Mouse (Mus musculus) heart, adult 2 months (tissue): ENCODE measurements around the gene Sugp2. TPM values are rescaled to one million over a fixed set of nuclear protein-coding genes. Genes with fewer than 3 reads are reported as not detected.

Source experiments
- DNase-seq, 2 experiments: peaks; one replicate each; pipeline ENCODE4 v3.0.0; 2021
- H3K27ac ChIP-seq: fragments of 200-600 bp; 2 replicates; pipeline ENCODE4 v1.8.1; 2022
- H3K27me3 ChIP-seq: fragments of 200-500 bp; 2 replicates; pipeline ENCODE4 v1.6.1; 2012; ENCODE audit warnings: mild to moderate bottlenecking, low read length, inconsistent platforms, mixed read lengths; ENCODE audit not compliant: control insufficient read depth, insufficient read depth
- H3K36me3 ChIP-seq: fragments of 200-500 bp; 2 replicates; pipeline ENCODE4 v1.6.1; 2012; ENCODE audit warnings: low read length, inconsistent platforms; ENCODE audit not compliant: control insufficient read depth, insufficient read depth
- H3K4me1 ChIP-seq: fragments of 200-500 bp; 2 replicates; pipeline ENCODE4 v1.6.1; 2011; ENCODE audit warnings: low read length; ENCODE audit not compliant: control insufficient read depth, insufficient read depth
- H3K4me3 ChIP-seq: fragments of 200-600 bp; 2 replicates; pipeline ENCODE4 v1.8.1; 2022
- H3K79me2 ChIP-seq: fragments of 200-500 bp; replicated peaks from 2 replicates; pipeline ENCODE4 v1.6.1; 2012; ENCODE audit warnings: mild to moderate bottlenecking, inconsistent platforms, low read length, moderate library complexity, mixed read lengths; ENCODE audit not compliant: control insufficient read depth, insufficient read depth
- H3K9ac ChIP-seq: fragments of 200-500 bp; 2 replicates; pipeline ENCODE4 v1.6.1; 2012; ENCODE audit warnings: low read depth, mild to moderate bottlenecking, control low read depth, inconsistent platforms, low read length, mixed read lengths
- CTCF ChIP-seq: fragments of 200-600 bp; IDR thresholded peaks from 2 replicates; pipeline ENCODE4 v1.8.1; 2022; ENCODE audit warnings: antibody characterized with exemption, mild to moderate bottlenecking, moderate library complexity
- EP300 ChIP-seq: fragments of 200-500 bp; IDR thresholded peaks from 2 replicates; pipeline ENCODE4 v1.6.1; 2011; ENCODE audit warnings: low read depth, low read length, control low read depth; ENCODE audit not compliant: insufficient read depth
- POLR2A ChIP-seq: fragments of 200-500 bp; IDR thresholded peaks from 2 replicates; pipeline ENCODE4 v1.6.1; 2011; ENCODE audit warnings: mild to moderate bottlenecking, low read depth, low read length, control low read depth; ENCODE audit not compliant: insufficient read depth
- WGBS: fragments of 180-500 bp; shearing (Covaris S2); methylation state at CpG from one replicate; pipeline ENCODE4 v1.1.7; 2018; 5-methylcytosine and 5-hydroxymethylcytosine counted together
- intact Hi-C: fragments of 180-260 bp; cut with DNase I; formaldehyde crosslinking; loops from one replicate; pipeline ENCODE4 v1.15.1; 2025
- long read RNA-seq: library from polyadenylated mRNA; stranded (forward); transcript quantifications from one replicate; pipeline ENCODE4 v2.0.0, GENCODE M21; 2021
- polyA plus RNA-seq: library from polyadenylated mRNA; depleted of rRNA; stranded (reverse); fragments of >200 nt; gene quantifications from 2 replicates; pipeline ENCODE4 v1.2.3, GENCODE M21; 2012; rRNA removed
- total RNA-seq, 2 experiments: library from RNA; stranded (reverse); gene quantifications; 2 replicates each; pipeline ENCODE4 v1.2.3; 2021

Sugp2 gene
- total RNA-seq: 10 to 100 TPM; 34.3 to 38.0 TPM
- 27.8 and 31.4 TPM in 2 replicates for polyA plus RNA-seq
- long read RNA-seq, transcript Sugp2-201 (11 exons, 3,874 nt): major isoform, 14 of 29 reads
- long read RNA-seq, partial matches to known transcripts: 2 of 29 reads
- long read RNA-seq, other reads (novel, unspliced or antisense): 13 of 29 reads

- H3K9ac ChIP-seq: peak within 1 kb of the TSS; percentile 70
- peak; percentile 68; the same call in 1 of the 2 replicates for TF ChIP-seq EP300
- TF ChIP-seq CTCF: peak; percentile 38
- TF ChIP-seq POLR2A: peak; percentile 92
- no peaks in the 10 kb centered on the region for H3K27me3 ChIP-seq
- intact Hi-C loops: loop anchor here (2.0 to 5.0 kb wide), 2 partner anchors 21 to 62 kb away; partner anchors contain the start of genes Slc25a42 and Tmem161a
- peak within 1 kb of the TSS; percentile 88 for H3K4me3 ChIP-seq
- H3K4me1 ChIP-seq: peaks cover 2% of the 10 kb centered on the region; the same call in 1 of the 2 replicates
- under 1% methylated on average over 67 of the region's 67 CpGs for WGBS
- peak; percentile 95 to 98 for DNase-seq
- H3K36me3 ChIP-seq: no peaks in the 10 kb centered on the region
- no peaks in the 10 kb centered on the region; the same call in 1 of the 2 replicates for H3K79me2 ChIP-seq
- H3K27ac ChIP-seq: peak within 1 kb of the TSS; percentile 100
Observed at GRCm38 (mm10) chr8:70234080-70234780, at the start of gene Sugp2, which contains the start of gene Armc6. Gene Sugp2 (plus strand): TSS chr8:70234226. Gene Armc6 (minus strand): TSS chr8:70234466.

GRCm38 (mm10) chr8:70188707-70189106 lies 45.3 kb upstream of the Sugp2 start:
- Histone ChIP-seq H3K27ac (no peak overlapping the region), H3K27me3 (no peaks in the 10 kb centered on the region), H3K4me1 (no peaks in the 10 kb centered on the region; the same call in 1 of the 2 replicates), H3K36me3 (no peaks in the 10 kb centered on the region), H3K79me2 (no peaks in the 10 kb centered on the region), H3K4me3 (no peak overlapping the region), H3K9ac (no peak overlapping the region)
- WGBS: 52% methylated on average over 7 of the region's 7 CpGs
- no peak for TF ChIP-seq POLR2A
- no peak for TF ChIP-seq EP300
- no peak for TF ChIP-seq CTCF
- peak; percentile 49 to 57 for DNase-seq
- intact Hi-C loops: no loop called here

- no peak overlapping the region for H3K4me3 ChIP-seq
- H3K36me3 ChIP-seq: no peaks in the 10 kb centered on the region
- DNase-seq: no peak
- H3K27me3 ChIP-seq: no peaks in the 10 kb centered on the region
- peaks cover 5% of the 10 kb centered on the region; the same call in 1 of the 2 replicates for H3K4me1 ChIP-seq
- no peak overlapping the region for H3K9ac ChIP-seq
- TF ChIP-seq CTCF: no peak
- TF ChIP-seq EP300: no peak
- TF ChIP-seq POLR2A: no peak
- no peaks in the 10 kb centered on the region for H3K79me2 ChIP-seq
- intact Hi-C loops: no loop called here
- peak overlapping the region; percentile 31; the same call in 1 of the 2 replicates for H3K27ac ChIP-seq
- 57% methylated on average over 5 of the region's 5 CpGs for WGBS
Observed at GRCm38 (mm10) chr8:70193238-70193637, 40.8 kb upstream of the Sugp2 start.

GRCm38 (mm10) chr8:70194191-70194590 lies 39.8 kb upstream of the Sugp2 start:
- H3K4me3 ChIP-seq: no peak overlapping the region
- no peaks in the 10 kb centered on the region for H3K27me3 ChIP-seq
- H3K79me2 ChIP-seq: no peaks in the 10 kb centered on the region
- no peaks in the 10 kb centered on the region for H3K36me3 ChIP-seq
- H3K27ac ChIP-seq: no peak overlapping the region; the same call in 1 of the 2 replicates
- WGBS: 65% methylated on average over 3 of the region's 3 CpGs
- DNase-seq: no peak
- no peak for TF ChIP-seq CTCF
- no peak for TF ChIP-seq POLR2A
- TF ChIP-seq EP300: no peak
- H3K4me1 ChIP-seq: peaks cover 5% of the 10 kb centered on the region; the same call in 1 of the 2 replicates
- intact Hi-C loops: no loop called here
- no peak overlapping the region for H3K9ac ChIP-seq

GRCm38 (mm10) chr8:70195762-70196161 lies 38.3 kb upstream of the Sugp2 start:
- Histone ChIP-seq H3K27ac (no peak overlapping the region), H3K4me1 (peaks cover 14% of the 10 kb centered on the region), H3K79me2 (no peaks in the 10 kb centered on the region), H3K36me3 (no peaks in the 10 kb centered on the region), H3K4me3 (no peak overlapping the region), H3K27me3 (no peaks in the 10 kb centered on the region), H3K9ac (no peak overlapping the region)
- TF ChIP-seq POLR2A: no peak
- TF ChIP-seq CTCF: peak; percentile 19
- intact Hi-C loops: no loop called here
- 83% methylated on average over 2 of the region's 2 CpGs for WGBS
- DNase-seq: no peak

- Histone ChIP-seq H3K9ac (no peak overlapping the region), H3K4me1 (peaks cover 14% of the 10 kb centered on the region), H3K36me3 (no peaks in the 10 kb centered on the region), H3K4me3 (no peak overlapping the region), H3K27me3 (no peaks in the 10 kb centered on the region), H3K79me2 (no peaks in the 10 kb centered on the region; the same call in 1 of the 2 replicates), H3K27ac (no peak overlapping the region)
- no peak for DNase-seq
- TF ChIP-seq CTCF (no peak), POLR2A (no peak), EP300 (no peak)
- 64% methylated on average over 7 of the region's 7 CpGs for WGBS
- intact Hi-C loops: no loop called here
Observed at GRCm38 (mm10) chr8:70197603-70198002, 36.4 kb upstream of the Sugp2 start.
